Mouse (Mus musculus) brain, adult 2 months (tissue): Measurements from ENCODE around the gene Lyrm1.

Experiments used
- DNase-seq: peaks from one replicate; pipeline ENCODE4 v3.0.0; 2011; ENCODE audit warnings: low read depth, low spot score

The Lyrm1 gene

DNA sequence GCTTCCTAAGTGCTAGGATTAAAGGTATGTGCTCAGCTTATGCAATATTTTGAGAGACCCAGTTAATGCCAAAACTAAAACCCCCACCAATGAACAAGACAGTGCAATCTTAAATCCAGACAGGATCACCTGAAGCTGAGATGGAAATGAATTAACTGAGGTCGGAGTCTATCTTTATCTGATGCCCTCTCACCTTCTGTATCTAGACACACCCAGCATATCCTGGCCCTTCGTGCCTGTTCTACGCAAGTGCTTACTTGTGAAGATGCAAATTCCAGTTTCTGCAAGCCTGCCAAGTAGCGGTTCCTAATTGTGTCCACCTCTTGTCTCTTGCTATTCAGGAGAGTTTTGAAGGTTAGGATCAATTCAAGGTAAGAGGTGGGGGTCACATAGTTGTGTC, 69.5 kb downstream of the Lyrm1 start:
- no peak for DNase-seq

DNA sequence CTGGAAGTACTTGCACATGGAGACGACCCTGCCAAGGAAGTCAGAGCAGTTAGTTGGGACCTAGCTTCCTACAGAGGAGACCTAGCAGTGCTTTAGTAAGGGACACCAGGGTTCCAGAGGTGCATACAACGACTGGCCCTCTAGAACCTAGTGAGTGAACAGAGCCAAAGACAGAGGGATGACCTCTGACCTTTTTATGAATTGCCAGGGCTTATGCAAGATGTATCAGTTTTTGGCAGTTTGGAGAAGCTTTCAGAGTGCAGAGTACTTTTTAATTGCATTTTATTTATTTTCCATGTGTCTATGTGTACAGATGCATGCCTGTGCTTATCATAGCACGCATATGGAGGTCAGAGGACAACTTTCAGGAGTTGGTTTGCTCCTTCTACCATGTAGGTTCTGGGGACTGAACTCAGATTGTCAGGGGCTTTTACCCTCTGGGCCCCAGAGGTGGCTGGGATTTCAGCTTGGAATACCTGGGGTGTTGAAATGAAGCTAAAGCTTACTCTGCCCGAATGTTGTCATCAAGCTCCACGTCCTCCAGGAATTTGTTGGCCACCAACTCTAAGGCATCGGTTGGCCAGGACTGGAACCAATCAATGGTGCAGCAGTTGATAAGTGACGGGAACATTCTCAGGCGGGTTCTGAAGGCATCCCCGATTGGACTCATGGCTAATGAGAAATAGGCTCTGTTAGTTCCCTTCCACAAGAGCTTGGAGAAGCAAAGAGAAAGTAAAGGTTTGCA, 70.2 kb downstream of the Lyrm1 start:
- no peak for DNase-seq

DNA sequence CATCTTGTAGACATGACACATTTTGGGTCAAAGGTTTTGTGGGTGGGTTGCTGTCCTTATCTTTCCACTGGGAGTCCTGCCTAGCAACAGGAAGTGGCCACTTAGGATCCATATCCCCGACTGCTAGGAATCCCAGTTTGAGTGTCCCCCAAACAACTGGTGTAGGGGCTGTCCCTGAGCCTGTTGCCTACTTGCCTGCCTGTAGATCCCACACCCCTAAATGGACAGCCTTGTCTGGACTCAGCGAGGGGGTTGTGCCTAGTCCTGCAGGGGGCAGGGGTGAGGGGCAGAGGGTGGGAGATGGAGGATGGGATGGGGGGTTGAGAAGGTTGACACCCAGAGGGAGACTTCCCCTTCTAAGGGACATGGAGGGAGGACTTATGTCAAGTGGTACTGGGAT, 73.7 kb downstream of the Lyrm1 start:
- no peak for DNase-seq

DNA sequence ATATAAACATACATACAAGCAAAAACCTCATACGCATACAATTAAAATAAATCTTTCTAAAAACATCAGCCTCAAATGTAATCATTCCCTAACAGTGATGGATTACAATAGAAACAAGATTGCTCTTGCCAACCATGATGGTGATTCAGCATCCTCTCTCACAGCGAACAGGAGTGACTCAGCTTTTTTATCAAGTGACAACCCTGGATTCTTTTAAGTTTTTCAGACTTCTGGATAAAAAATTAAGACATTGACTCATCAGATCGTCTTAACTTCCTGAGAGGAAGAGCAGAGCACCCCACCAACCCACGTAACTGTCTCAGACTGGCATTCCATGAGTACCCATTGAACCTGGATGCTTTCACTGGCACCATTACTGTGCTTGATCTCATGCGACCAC, 78.6 kb downstream of the Lyrm1 start:
- peak; percentile 61 for DNase-seq

DNA sequence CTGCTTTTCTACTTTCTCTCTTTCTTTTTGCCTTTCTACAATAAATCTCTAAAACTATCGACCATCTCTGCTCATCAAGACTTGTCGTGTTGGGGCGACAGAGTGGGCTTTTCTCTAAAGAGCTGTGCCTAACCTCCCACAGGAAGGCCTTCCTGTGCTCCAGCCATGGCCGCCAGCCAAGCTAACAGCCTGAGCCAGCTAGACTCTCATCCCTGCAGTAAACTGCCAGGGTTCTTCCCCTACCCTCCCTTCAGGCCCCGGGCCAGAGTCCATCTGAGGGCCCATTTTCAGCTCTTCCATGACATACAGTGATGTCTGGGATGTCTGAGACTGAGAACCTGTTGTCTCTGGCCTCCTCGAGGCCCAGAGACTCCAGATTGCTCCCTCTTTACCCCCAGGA, 80.6 kb downstream of the Lyrm1 start:
- peak; percentile 20 for DNase-seq

DNA sequence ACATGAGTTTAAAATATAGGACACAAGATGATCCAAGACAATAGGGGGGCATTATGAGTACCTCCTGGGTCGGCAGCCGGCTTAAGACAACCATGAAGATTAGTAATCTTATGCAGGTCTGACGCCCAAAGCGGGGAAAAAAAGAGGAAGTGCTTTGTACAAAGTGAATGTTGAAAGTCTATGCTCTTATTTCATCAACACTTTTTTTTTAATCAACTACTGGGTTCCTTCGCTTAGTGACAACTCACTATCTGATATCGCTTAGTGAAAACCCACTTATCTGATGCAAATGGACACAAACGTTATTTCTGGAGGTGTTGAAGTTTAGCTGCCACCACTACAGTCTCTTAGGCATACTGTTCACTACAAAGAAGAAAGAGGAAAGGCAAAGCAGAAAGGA, 81.9 kb downstream of the Lyrm1 start:
- no peak for DNase-seq

DNA sequence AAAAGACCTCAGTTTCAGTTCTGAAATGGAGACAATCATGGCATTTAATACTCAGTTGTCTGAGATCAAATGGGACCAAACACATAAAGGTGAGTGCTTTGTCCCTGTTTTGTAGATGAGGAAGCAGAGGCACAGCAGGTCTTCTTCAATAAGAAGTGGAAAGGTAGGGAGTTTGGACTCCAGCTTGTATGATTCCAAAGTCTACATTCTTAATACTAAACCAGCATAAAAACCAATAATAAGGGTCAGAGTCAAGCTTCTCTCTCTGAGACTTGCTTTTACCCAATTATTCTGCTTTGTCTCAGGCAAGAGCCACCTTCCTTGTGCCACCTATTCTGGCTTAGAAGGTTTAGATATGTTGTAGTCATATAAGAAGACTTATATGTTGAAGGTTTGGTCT, 82.9 kb downstream of the Lyrm1 start:
- no peak for DNase-seq

DNA sequence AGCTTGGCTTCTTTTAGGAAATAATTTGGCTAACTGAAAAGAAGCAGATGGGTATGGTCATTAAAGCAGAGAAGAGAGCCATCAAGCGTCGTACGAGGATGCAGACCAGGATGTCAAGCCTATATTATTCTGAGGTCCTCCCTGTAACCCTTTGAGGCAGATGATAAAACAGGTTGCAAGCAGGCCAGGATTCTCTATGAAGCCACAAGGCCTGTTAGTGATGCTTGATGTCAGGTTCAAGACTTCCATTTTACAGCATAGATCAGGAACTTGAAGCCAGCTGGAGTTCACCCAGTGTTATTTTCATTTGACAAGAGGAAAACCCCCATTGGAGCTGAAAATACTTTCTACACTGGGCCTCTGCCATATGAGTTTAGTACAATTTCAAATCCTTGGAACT, 84.5 kb downstream of the Lyrm1 start:
- peak; percentile 7 for DNase-seq

DNA sequence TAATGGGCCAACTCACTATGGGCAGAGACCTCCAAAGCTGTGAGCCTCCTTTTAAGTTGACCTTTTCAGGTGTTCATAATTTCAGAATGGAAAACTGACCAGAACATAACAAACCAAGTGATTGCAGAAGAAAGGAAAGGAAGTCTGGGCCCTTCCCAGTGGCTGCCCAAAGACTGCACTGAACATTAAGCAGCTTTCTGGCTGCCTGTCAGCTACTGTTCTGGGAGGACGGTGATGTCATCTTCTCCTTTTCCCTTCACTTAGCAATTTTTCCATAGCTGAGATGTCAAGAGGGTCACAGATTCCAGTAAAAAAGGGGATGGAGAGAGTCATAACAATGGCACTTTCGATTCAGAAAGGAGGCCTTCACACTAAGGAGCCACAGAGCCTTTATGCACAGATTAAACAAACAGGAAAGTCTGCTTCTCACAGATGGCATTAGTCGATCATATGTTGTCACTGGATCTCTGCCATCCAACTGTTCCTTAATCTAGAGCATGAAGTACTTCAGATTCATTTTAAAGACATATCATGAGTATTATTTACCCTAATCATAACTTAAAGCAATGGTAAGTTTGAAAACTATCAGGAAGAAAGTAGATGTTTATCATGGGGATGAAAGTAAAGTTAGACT, 89.7 kb downstream of the Lyrm1 start:
- peak; percentile 53 for DNase-seq

DNA sequence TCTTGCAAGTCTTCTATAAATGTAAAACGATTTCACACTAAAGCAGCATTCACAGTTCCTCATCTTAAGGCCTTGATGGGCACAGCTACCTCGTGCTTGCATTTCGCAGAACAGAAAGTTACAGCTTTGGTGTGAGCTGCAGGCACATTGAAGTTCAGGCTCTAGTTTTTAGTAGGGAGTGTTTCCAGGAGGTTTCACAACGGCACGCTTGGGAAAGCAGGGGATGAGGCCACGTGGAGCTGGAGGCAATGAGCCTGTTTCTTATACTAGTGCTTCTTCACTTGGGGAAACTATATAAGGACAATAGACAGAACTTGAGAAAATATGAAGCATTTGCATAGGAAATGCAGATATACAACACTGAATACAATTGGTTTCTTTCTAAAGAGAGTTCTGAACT, 101.4 kb downstream of the Lyrm1 start:
- DNase-seq: no peak
